Mouse (Mus musculus) mouse trophoblast stem cell (cell line): Measurements from ENCODE around the gene Olfr1253.

Experiments
- in situ Hi-C, 2 experiments: fragments of 300-500 bp; cut with MseI, MboI; formaldehyde crosslinking; loops; 2 replicates in 1 of 2; 3 replicates in 1 of 2; pipeline ENCODE4 v1.15.1; 2025

Gene Olfr1253

DNA sequence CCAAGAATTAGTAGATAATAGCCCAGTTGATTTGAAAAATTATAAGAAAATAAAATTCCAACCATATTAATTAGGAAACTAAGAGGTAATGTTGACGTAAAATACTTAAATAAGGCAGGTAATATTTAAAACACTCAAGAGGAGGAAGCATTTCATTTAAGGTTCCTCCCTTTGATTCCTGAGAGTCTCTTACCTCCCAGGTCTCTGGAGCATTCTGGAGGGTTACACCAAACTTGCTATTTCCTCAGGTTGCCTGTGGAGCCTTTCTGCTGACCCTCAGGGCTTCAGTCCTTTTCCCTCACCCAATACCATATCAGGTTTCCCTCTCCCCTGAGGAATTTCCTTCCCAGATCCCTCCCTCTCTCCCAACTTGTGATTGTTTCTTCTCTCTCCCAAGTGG is at the start of gene Olfr1253:
Gene Olfr1253 (minus strand): TSS at position 101 of the 400 bp plus-strand sequence.
- in situ Hi-C loops = no loop called here

- in situ Hi-C loops = no loop called here
Measured at GRCm38 (mm10) chr2:89799583-89799982, 42.7 kb upstream of the Olfr1253 start.

GRCm38 (mm10) chr2:89793519-89793918 is 36.6 kb upstream of the Olfr1253 start, which contains the start of gene Olfr1254:
Gene Olfr1254, minus strand, starts transcription at chr2:89793619.
- in situ Hi-C loops = no loop called here

DNA sequence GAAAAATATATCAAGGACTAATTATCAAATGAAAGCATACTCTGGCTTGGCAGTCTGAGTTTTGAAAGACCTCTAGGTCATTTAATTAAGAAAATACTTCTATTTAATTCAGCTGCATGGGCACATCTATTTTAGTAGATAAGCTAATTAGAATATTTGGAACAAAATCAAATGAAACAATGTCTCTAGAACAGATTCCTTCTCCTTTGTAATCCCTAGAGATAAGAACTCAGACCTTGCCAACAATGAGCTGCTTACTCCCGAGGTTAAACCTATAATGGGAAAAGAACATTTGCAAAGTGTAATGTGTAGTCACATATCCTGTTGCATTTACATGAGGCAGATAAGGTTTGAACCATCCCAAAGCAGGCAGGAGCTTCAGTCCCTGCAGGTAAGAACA is 32.0 kb downstream of the Olfr1253 start, which contains the start of gene Olfr1252:
Gene Olfr1252 (minus strand): TSS at position 101 of the 400 bp plus-strand sequence.
- in situ Hi-C loops = no loop called here
